Mouse (Mus musculus): Measurements from ENCODE around the gene Bub1. TPM values are rescaled to one million over a fixed set of nuclear protein-coding genes. Genes with fewer than 3 reads are reported as not detected.
A peak's percentile ranks its signal among the peaks of the same experiment; 100 is the strongest.

The Bub1 gene
- polyA plus RNA-seq, 2 experiments, result 11.5 to 17.0 TPM

DNA sequence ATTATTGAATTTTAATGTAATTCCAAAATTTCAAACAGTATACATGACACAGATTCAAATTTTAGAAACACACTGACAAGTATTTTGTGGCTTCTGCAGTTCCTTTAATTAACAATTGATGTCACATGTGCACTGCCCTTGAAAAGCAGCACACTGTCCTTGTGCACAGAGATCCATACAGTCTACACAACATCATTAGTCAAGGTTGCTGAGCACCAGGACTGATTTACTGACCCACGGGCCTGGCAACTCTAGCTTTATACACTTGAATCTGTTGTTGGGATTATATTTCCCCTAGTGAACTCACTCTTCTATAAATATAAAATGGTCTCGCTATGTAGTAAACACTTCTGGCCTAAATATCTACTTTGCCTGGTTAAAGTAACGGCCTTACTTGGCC lies 56.7 kb downstream of the Bub1 start:
- H3K27ac ChIP-seq, result no peak overlapping the region
- peaks cover 3 to 11% of the 10 kb centered on the region in 2 experiments; a peak in 2 of 4 replicates for H3K4me1 ChIP-seq (replicated peaks; ENCODE audit: control insufficient read depth in 2 of 2, insufficient read depth in 2 of 2, low read length in 1 of 2)
- no peaks in the 10 kb centered on the region for H3K36me3 ChIP-seq (replicated peaks; ENCODE audit: control insufficient read depth, insufficient read depth, low read depth)
- no peak overlapping the region for H3K9ac ChIP-seq (replicated peaks)
- no peak overlapping the region for H3K4me2 ChIP-seq (ENCODE audit: low read depth)
- H3K4me3 ChIP-seq (ENCODE audit: insufficient read depth in 1 of 2, low read depth in 2 of 2, low read length in 2 of 2), result no peak overlapping the region
- no peak for ATAC-seq (ENCODE audit: insufficient read depth)
- no peaks in the 10 kb centered on the region for H3K27me3 ChIP-seq (ENCODE audit: control insufficient read depth, insufficient read depth, low read length)
- 87% methylated on average over 3 of the region's 3 CpGs for WGBS (ENCODE audit: insufficient replicate concordance)
- TF ChIP-seq CTCF (IDR thresholded peaks at IDR 0.05; ENCODE audit: low read depth), result no peak
- TF ChIP-seq EP300 (IDR thresholded peaks at IDR 0.05; ENCODE audit: low read depth), result no peak
- DNase-seq (ENCODE audit: low read depth in 3 of 3, low spot score in 3 of 3), result no peak
- no peaks in the 10 kb centered on the region for H3K9me3 ChIP-seq (ENCODE audit: control insufficient read depth, low read length)

DNA sequence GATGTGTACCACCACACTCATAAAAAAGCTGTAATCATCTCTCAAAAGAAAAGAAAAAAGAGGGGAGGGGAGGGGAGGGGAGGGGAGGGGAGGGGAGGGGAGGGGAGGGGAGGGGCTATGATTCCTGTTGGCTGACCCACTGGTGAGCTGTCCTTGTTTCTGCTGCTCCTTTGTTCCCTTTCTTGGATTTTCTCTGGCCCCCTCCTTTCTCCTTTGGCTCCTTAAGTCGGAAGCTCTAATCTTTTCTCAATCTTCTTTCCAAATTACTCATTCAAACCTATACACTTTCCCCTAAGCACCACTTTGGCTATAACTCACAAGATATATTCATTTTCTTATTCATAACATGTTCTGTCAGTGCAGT lies 57.1 kb downstream of the Bub1 start:
- peaks cover 3 to 11% of the 10 kb centered on the region in 2 experiments; a peak in 2 of 4 replicates for H3K4me1 ChIP-seq (replicated peaks; ENCODE audit: control insufficient read depth in 2 of 2, insufficient read depth in 2 of 2, low read length in 1 of 2)
- TF ChIP-seq CTCF (IDR thresholded peaks at IDR 0.05; ENCODE audit: low read depth) (no peak), EP300 (IDR thresholded peaks at IDR 0.05; ENCODE audit: low read depth) (no peak)
- ATAC-seq (ENCODE audit: insufficient read depth) (no peak), DNase-seq (ENCODE audit: low read depth in 3 of 3, low spot score in 3 of 3) (no peak)
- H3K9me3 ChIP-seq (ENCODE audit: control insufficient read depth, low read length), result no peaks in the 10 kb centered on the region
- H3K9ac ChIP-seq (replicated peaks), result no peak overlapping the region
- no peak overlapping the region for H3K4me3 ChIP-seq (ENCODE audit: insufficient read depth in 1 of 2, low read depth in 2 of 2, low read length in 2 of 2)
- no peak overlapping the region for H3K27ac ChIP-seq
- H3K27me3 ChIP-seq (ENCODE audit: control insufficient read depth, insufficient read depth, low read length), result no peaks in the 10 kb centered on the region
- H3K36me3 ChIP-seq (replicated peaks; ENCODE audit: control insufficient read depth, insufficient read depth, low read depth), result no peaks in the 10 kb centered on the region
- no peak overlapping the region for H3K4me2 ChIP-seq (ENCODE audit: low read depth)
- WGBS (ENCODE audit: insufficient replicate concordance), result 25% methylated on average over 1 of the region's 1 CpGs

DNA sequence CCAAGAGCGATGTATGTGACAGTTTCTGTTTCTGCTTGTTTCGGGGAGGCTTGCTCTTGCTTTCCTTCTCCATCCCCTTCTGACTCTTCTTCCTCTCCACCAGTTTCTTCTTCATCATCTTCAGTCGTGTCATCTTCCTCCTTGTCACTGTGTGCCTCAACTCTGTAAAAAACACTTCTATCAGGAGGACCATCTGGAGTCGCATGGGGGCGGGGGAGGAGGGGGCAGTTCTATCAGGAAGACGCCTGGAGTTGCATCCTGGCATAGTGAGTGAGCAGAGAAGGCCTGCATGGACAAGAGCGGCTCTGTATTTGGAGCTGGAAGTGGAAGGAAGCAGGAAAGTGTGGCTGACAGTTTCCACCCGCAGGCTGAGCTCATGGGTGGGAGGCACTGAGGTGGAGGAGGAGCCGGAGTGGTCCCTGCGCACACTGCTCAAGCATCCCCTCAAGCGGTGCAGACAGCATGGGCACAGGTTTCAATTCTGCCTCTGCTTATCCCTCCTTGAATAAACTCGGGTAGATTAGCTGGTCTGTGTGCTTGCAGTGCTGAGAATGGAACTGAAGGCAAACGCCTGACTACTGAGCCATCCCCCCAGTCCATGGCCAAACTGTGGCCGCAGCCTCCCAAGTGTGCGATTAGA lies 57.6 kb downstream of the Bub1 start:
- WGBS (ENCODE audit: insufficient replicate concordance), result 38% methylated on average over 15 of the region's 15 CpGs
- peak overlapping the region; percentile 11; the same call in 1 of the 2 replicates for H3K27ac ChIP-seq
- TF ChIP-seq CTCF (IDR thresholded peaks at IDR 0.05; ENCODE audit: low read depth), result no peak
- peak; percentile 63 for TF ChIP-seq EP300 (IDR thresholded peaks at IDR 0.05; ENCODE audit: low read depth)

DNA sequence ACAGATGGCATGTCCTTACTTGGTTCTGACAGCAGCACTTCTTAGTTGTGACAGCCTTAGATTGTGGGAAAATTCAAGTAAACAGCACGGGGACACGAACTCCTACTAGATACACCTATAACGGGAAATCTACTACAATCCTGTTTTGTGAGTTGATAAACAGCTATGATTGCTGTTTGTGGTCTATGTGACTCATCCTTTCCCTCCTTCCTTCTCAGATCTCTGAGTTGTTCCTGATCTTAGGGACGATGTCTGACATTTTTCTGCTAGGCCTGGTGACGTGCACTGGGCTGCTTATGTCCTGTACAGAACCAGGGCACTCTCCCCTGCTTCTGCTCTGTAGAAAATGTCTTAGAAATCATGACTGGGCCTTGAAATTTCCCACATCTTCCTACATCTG lies 70.1 kb downstream of the Bub1 start:
- no peaks in the 10 kb centered on the region for H3K4me1 ChIP-seq (replicated peaks; ENCODE audit: control insufficient read depth in 2 of 2, insufficient read depth in 2 of 2, low read length in 1 of 2)
- H3K27ac ChIP-seq, result no peak overlapping the region
- DNase-seq (ENCODE audit: low read depth in 3 of 3, low spot score in 3 of 3) (no peak), ATAC-seq (ENCODE audit: insufficient read depth) (no peak)
- no peaks in the 10 kb centered on the region for H3K9me3 ChIP-seq (ENCODE audit: control insufficient read depth, low read length)
- TF ChIP-seq EP300 (IDR thresholded peaks at IDR 0.05; ENCODE audit: low read depth), result no peak
- no peak for TF ChIP-seq CTCF (IDR thresholded peaks at IDR 0.05; ENCODE audit: low read depth)
- no peak overlapping the region for H3K4me2 ChIP-seq (ENCODE audit: low read depth)
- no peak overlapping the region for H3K4me3 ChIP-seq (ENCODE audit: insufficient read depth in 1 of 2, low read depth in 2 of 2, low read length in 2 of 2)
- H3K36me3 ChIP-seq (replicated peaks; ENCODE audit: control insufficient read depth, insufficient read depth, low read depth), result no peaks in the 10 kb centered on the region
- no peak overlapping the region for H3K9ac ChIP-seq (replicated peaks)
- H3K27me3 ChIP-seq (ENCODE audit: control insufficient read depth, insufficient read depth, low read length), result no peaks in the 10 kb centered on the region
- WGBS (ENCODE audit: insufficient replicate concordance), result 62% methylated on average over 5 of the region's 5 CpGs

More for the DNA sequence above, 57.6 kb downstream of the Bub1 start:
- Histone ChIP-seq H3K4me3 (ENCODE audit: insufficient read depth in 1 of 2, low read depth in 2 of 2, low read length in 2 of 2) (peak overlapping the region; percentile 4 to 46), H3K4me1 (replicated peaks; ENCODE audit: control insufficient read depth in 2 of 2, insufficient read depth in 2 of 2, low read length in 1 of 2) (peaks cover 3 to 11% of the 10 kb centered on the region in 2 experiments; a peak in 2 of 4 replicates), H3K36me3 (replicated peaks; ENCODE audit: control insufficient read depth, insufficient read depth, low read depth) (no peaks in the 10 kb centered on the region), H3K27me3 (ENCODE audit: control insufficient read depth, insufficient read depth, low read length) (no peaks in the 10 kb centered on the region), H3K4me2 (ENCODE audit: low read depth) (peak overlapping the region; percentile 40), H3K9ac (replicated peaks) (no peak overlapping the region; the same call in 1 of the 2 replicates), H3K9me3 (ENCODE audit: control insufficient read depth, low read length) (no peaks in the 10 kb centered on the region)
- peak; percentile 30 to 52 (median 51) for DNase-seq (ENCODE audit: low read depth in 3 of 3, low spot score in 3 of 3)
- ATAC-seq (ENCODE audit: insufficient read depth), result peak; percentile 92

DNA sequence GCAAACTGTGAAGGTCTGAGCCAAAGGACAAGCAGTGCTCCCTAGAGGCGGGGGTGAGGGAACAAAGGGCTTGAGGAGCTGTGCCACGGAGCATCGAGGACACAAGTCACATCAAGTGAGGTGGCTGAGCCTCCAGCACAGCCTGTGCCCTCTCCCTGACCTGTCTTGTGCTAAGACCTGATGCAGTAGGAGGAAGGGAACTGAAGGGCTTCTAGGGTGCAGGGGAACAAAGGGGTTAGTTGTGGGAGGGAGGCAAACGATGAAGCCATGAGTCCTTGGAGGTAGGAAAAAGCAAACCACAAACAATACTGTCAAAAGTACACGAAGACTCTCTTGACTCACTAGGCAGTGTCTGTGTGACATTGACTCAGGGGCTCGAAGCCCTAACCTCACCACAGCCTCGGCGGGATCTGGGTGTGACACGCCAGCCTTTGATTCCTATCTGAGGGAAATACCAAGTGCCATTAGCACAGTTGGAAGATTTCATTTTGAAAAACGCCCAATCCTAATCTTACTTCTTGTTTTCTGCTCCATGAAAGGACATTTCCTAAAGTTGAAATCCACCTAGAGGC lies 71.2 kb downstream of the Bub1 start:
- Histone ChIP-seq H3K27ac (no peak overlapping the region), H3K36me3 (replicated peaks; ENCODE audit: control insufficient read depth, insufficient read depth, low read depth) (no peaks in the 10 kb centered on the region), H3K4me1 (replicated peaks; ENCODE audit: control insufficient read depth in 2 of 2, insufficient read depth in 2 of 2, low read length in 1 of 2) (no peaks in the 10 kb centered on the region), H3K4me2 (ENCODE audit: low read depth) (no peak overlapping the region), H3K27me3 (ENCODE audit: control insufficient read depth, insufficient read depth, low read length) (no peaks in the 10 kb centered on the region), H3K9ac (replicated peaks) (no peak overlapping the region), H3K9me3 (ENCODE audit: control insufficient read depth, low read length) (no peaks in the 10 kb centered on the region), H3K4me3 (ENCODE audit: insufficient read depth in 1 of 2, low read depth in 2 of 2, low read length in 2 of 2) (no peak overlapping the region)
- ATAC-seq (ENCODE audit: insufficient read depth) (no peak), DNase-seq (ENCODE audit: low read depth in 3 of 3, low spot score in 3 of 3) (peak in 1 of 3 experiments; percentile 2)
- 22% methylated on average over 10 of the region's 10 CpGs for WGBS (ENCODE audit: insufficient replicate concordance)
- TF ChIP-seq CTCF (IDR thresholded peaks at IDR 0.05; ENCODE audit: low read depth), result no peak
- no peak for TF ChIP-seq EP300 (IDR thresholded peaks at IDR 0.05; ENCODE audit: low read depth)
